Mouse (Mus musculus) forebrain, embryonic 12.5 days (tissue): ENCODE measurements around the gene Gm20481. TPM values are rescaled to one million over a fixed set of nuclear protein-coding genes. Genes with fewer than 3 reads are reported as not detected.
"Not testable (repeated sequence)": the region's sequence is repeated elsewhere in the genome, so short reads cannot be mapped to it uniquely, and the experiment has no call there.

ENCODE experiments used
- ATAC-seq: fragments of 200-750 bp; cut with Nextera tagmentation; 2 replicates; pipeline ENCODE4 v1.8.0; 2017; ENCODE audit warnings: moderate TSS enrichment; ENCODE audit not compliant: low FRiP score
- H3K27ac ChIP-seq: fragments of 300-500 bp; sonication (generic); 2 replicates; pipeline ENCODE4 v1.5.1; 2016; ENCODE audit warnings: mild to moderate bottlenecking
- H3K27me3 ChIP-seq: fragments of 300-500 bp; sonication (generic); 2 replicates; pipeline ENCODE4 v1.6.1; 2016; ENCODE audit warnings: mild to moderate bottlenecking
- H3K36me3 ChIP-seq: fragments of 300-500 bp; sonication (generic); replicated peaks from 2 replicates; pipeline ENCODE4 v1.6.1; 2016; ENCODE audit warnings: mild to moderate bottlenecking
- H3K4me1 ChIP-seq: fragments of 300-500 bp; sonication (generic); 2 replicates; pipeline ENCODE4 v1.6.1; 2016
- H3K4me2 ChIP-seq: fragments of 300-500 bp; sonication (generic); 2 replicates; pipeline ENCODE4 v1.6.1; 2016; ENCODE audit warnings: mild to moderate bottlenecking, moderate library complexity
- H3K4me3 ChIP-seq: fragments of 300-500 bp; sonication (generic); replicated peaks from 2 replicates; pipeline ENCODE4 v1.5.1; 2016; ENCODE audit warnings: mild to moderate bottlenecking
- H3K9ac ChIP-seq: fragments of 300-500 bp; sonication (generic); 2 replicates; pipeline ENCODE4 v1.6.1; 2016; ENCODE audit warnings: mild to moderate bottlenecking
- H3K9me3 ChIP-seq: fragments of 300-500 bp; sonication (generic); 2 replicates; pipeline ENCODE4 v1.6.1; 2016
- WGBS: fragments of 180-500 bp; shearing (Covaris S2); methylation state at CpG from one replicate; pipeline ENCODE4 v1.1.7; 2016; 5-methylcytosine and 5-hydroxymethylcytosine counted together
- polyA plus RNA-seq: library from polyadenylated mRNA; unstranded; fragments of >200 nt; fragmentation: Nextera tagmentation; extraction: Ambion mirVana; gene quantifications from 2 replicates; pipeline ENCODE4 v1.2.1, GENCODE M21; 2016

Gene Gm20481
- polyA plus RNA-seq, 1 experiment from 2014 or later, result not detected

DNA sequence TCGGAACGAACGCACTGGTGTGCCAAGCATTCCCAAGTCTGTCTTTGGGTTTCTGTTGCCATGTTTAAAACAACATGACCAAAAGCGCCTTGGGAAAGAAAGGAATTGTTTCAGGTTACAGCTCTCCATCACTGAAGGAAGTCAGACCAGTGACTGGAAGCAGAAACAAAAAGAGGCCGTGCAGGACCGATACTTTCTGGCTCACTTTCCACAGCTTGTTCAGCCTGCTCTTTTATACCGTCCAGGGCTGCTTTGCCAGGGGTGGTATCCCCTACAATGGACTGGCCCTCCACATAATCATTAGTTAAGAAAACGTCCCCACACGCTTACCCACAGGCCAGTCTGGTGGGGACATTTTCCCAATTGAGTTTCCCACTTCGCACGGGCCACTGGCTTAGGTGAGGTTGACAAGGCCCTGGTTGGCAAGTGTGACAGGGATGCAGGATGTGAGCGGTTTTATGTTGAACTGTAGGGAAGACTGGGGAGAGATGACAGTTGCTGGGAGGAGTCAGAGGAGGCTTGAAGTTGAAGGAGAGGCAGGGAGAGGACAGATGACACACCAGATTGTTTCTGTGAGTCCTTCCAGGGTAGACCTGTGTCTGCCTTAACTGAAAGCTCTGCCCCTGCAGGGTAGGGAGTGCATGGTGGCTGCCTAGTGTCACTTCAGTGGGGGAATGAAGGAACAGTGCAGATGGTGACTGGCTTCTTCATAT lies 32.6 kb downstream of the Gm20481 start:
- ATAC-seq, result no peak
- 10% methylated on average over 12 of the region's 12 CpGs for WGBS

DNA sequence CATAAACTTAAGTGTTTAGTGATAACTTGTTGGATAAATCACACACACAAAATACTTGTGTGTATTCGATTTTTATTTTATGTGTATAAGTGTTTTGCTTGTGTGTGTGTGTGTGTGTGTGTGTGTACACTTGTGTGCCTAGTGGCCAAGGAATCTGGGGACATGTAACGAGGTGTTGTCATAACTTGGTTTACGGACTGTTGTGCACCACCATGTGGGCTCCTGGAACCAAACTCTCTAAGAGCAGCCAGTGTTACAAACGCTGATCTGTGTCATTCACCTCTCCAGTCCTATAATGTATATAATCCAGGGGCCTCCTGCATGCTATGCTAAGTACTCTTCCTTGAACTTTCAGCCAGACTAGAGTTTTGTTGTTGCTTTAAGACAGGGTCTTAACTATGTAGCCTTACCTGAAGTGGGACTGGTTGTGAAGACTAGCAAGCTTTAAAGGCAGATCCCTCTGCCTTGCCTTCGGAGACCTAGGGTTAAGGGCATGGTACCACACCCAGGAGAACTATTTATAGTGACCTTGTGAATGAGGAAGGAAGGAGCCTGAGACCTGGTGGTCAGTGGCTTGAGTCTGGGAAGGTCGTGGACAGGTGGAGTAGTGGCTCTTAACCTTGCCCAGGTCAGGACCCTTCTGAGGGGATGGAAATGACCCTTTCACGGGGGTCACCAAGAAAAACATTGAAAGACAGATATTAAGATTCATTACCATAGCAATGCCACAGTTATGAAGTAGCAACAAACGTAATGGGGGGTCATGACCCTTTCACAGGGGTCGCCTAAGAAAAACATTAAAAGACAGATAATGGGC lies 33.5 kb downstream of the Gm20481 start:
- peaks cover 41% of the 10 kb centered on the region for H3K4me1 ChIP-seq

More for the DNA sequence above, 32.6 kb downstream of the Gm20481 start:
- peak overlapping the region; percentile 100 for H3K4me2 ChIP-seq
- peak overlapping the region; percentile 97 for H3K9ac ChIP-seq
- no peaks in the 10 kb centered on the region for H3K9me3 ChIP-seq
- peaks cover 49% of the 10 kb centered on the region for H3K4me1 ChIP-seq
- peak overlapping the region; percentile 93 for H3K4me3 ChIP-seq
- peak overlapping the region; percentile 97 for H3K27ac ChIP-seq
- no peaks in the 10 kb centered on the region for H3K27me3 ChIP-seq
- H3K36me3 ChIP-seq, result peaks cover 46% of the 10 kb centered on the region

DNA sequence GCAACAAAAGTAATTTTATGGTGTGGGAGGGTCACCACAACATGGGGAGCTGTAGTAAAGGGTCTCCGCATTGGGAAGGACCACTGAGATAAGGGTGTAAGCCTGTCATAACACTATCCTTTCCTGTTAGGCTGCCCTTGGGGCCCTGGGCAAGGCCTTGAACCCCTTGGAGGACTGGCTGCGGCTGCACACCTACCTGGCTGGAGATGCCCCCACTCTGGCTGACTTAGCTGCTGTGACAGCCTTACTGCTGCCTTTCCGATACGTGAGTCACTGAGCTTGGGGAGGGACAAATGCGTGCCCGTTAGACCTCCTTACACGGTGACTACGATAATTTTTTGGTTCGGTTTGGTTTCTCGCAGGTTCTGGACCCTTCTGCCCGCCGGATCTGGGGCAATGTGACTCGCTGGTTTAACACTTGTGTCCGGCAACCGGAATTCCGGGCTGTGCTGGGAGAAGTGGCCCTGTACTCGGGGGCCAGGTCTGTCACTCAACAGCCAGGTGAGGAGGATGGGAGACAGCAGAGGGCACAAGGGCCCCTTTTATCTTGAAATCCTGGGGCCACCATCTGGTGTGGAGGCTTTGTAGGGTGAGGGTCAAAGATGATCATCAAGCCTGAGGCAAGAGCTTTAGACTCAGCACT lies 34.5 kb downstream of the Gm20481 start:
- 96% methylated on average over 17 of the region's 17 CpGs for WGBS
- peaks cover 50% of the 10 kb centered on the region for H3K36me3 ChIP-seq

More for the DNA sequence above, 33.5 kb downstream of the Gm20481 start:
- Histone ChIP-seq H3K4me3 (peak overlapping the region; percentile 93), H3K4me2 (peak overlapping the region; percentile 100), H3K27ac (no peak overlapping the region), H3K36me3 (peaks cover 48% of the 10 kb centered on the region), H3K9ac (peak overlapping the region; percentile 97), H3K9me3 (no peaks in the 10 kb centered on the region), H3K27me3 (no peaks in the 10 kb centered on the region)
- no peak for ATAC-seq
- WGBS, result 74% methylated on average over 9 of the region's 9 CpGs

DNA sequence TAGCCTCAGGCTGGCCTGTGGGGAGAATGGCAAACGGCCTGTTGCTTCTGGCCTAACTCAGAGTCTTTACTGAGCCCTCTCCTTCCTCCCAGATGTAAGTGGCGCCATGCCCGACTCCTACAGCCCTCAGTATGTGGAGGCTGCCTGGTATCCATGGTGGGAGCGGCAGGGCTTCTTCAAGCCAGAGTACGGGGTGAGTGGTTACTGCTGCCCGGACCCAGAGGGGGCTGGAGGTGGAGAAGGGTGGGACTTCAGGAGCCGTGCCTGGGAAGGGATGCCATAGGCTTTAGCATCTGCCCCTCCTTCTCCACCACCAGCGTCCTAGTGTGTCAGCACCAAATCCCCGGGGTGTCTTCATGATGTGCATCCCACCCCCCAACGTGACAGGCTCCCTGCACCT lies 35.4 kb downstream of the Gm20481 start:
- H3K4me1 ChIP-seq, result peaks cover 23% of the 10 kb centered on the region
- ATAC-seq, result no peak
- H3K9me3 ChIP-seq, result no peaks in the 10 kb centered on the region
- no peak overlapping the region for H3K4me3 ChIP-seq
- WGBS, result 93% methylated on average over 10 of the region's 10 CpGs
- H3K4me2 ChIP-seq, result no peak overlapping the region
- H3K36me3 ChIP-seq, result peaks cover 58% of the 10 kb centered on the region
- no peaks in the 10 kb centered on the region for H3K27me3 ChIP-seq
- H3K9ac ChIP-seq, result no peak overlapping the region
- no peak overlapping the region for H3K27ac ChIP-seq

More for the DNA sequence above, 34.5 kb downstream of the Gm20481 start:
- Histone ChIP-seq H3K4me2 (no peak overlapping the region), H3K9me3 (no peaks in the 10 kb centered on the region), H3K4me1 (peaks cover 33% of the 10 kb centered on the region), H3K27ac (no peak overlapping the region), H3K27me3 (no peaks in the 10 kb centered on the region), H3K9ac (no peak overlapping the region), H3K4me3 (no peak overlapping the region)
- no peak for ATAC-seq

DNA sequence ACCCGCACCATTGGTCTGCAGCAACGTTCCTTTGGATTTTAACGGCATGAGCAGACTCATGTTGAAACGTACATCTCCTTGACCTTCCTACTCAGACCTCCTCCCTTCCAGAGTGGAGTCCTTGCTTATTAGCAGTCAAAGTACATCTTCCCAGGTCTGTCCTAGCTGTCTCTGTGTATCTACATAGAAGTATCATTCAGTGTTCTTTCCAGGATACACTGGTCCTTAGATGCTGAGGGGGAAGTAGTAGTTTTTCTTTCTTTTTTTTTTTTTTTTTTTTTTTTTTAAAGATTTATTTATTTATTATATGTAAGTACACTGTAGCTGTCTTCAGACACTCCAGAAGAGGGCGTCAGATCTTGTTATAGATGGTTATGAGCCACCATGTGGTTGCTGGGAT lies 36.2 kb downstream of the Gm20481 start:
- H3K27ac ChIP-seq, H3K27me3 ChIP-seq, ATAC-seq, H3K4me3 ChIP-seq, H3K4me2 ChIP-seq, H3K9ac ChIP-seq, H3K9me3 ChIP-seq: not testable (repeated sequence)
- H3K4me1 ChIP-seq, result peaks cover 22% of the 10 kb centered on the region
- peaks cover 65% of the 10 kb centered on the region for H3K36me3 ChIP-seq
- 93% methylated on average over 4 of the region's 5 CpGs for WGBS

DNA sequence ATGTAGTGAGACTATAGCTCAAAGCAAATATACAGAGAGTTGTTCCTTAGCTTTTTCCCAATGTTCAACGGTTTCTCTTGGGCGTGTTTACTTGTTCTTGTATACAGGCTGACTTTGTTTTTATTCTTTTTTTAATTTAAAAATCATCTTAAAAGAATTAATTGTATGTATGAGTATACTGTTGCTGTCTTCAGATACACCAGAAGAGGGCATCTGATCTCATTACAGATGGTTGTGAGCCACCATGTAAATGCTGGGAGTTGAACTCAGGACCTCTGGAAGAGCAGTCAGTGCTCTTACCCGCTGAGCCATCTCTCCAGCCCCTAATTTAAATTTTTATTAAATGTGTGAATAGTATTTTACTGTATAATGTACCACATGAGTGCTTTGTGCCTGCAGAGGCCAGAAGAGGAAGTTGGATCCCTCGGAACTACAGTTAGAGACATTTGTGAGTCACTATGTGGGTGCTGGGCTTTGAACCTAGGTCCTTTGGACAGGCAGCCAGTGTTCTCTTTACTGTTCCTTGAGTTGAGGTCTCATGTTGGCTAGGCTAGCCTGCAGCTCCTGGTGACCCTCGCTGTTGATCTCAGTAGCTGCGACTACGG lies 37.8 kb downstream of the Gm20481 start:
- ATAC-seq, result no peak
- no peaks in the 10 kb centered on the region for H3K9me3 ChIP-seq
- H3K4me1 ChIP-seq, result peaks cover 11% of the 10 kb centered on the region
- peaks cover 81% of the 10 kb centered on the region for H3K36me3 ChIP-seq
- H3K4me2 ChIP-seq, result no peak overlapping the region
- WGBS, result 96% methylated on average over 7 of the region's 7 CpGs
- no peaks in the 10 kb centered on the region for H3K27me3 ChIP-seq
- no peak overlapping the region for H3K9ac ChIP-seq
- no peak overlapping the region for H3K27ac ChIP-seq
- no peak overlapping the region for H3K4me3 ChIP-seq

DNA sequence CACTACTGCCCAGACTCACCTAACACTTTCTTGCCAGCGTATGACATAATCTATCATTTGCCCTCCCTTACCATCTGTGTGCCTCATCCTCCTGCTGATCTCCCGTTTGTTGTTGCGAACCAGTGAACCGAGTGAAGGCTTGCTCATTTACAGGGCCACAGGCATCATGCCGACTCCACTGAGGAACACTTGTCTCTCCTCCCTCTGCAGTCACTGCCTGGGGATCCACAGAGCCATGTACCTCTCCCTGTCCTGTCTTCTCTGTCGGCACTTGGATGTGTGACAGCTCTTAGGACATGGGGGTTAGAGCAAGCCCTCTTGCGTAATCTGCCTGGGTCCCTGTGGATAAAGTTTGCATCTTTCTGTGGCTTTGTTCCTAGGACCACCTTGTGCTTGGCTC lies 39.9 kb downstream of the Gm20481 start:
- Histone ChIP-seq H3K36me3 (peaks cover 95% of the 10 kb centered on the region), H3K9ac (no peak overlapping the region), H3K4me2 (no peak overlapping the region), H3K27me3 (no peaks in the 10 kb centered on the region), H3K4me3 (no peak overlapping the region), H3K4me1 (no peaks in the 10 kb centered on the region), H3K27ac (no peak overlapping the region), H3K9me3 (no peaks in the 10 kb centered on the region)
- WGBS, result 89% methylated on average over 7 of the region's 7 CpGs
- no peak for ATAC-seq

DNA sequence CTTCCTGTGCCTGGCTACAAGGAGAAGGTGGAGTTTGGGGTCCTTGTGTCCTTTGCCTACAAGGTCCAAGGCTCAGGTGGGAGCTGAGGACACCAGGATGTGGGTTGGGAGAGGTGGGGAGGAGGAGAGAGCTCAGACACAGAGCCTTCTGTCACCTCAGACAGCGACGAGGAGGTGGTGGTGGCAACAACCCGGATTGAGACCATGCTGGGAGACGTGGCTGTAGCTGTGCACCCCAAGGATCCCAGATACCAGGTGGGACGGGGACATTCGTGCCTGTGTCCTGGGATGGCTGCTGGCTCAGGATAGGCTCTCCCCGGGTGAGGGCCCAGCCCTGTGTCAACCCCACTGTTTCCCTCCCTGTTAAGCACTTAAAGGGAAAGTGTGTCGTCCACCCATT lies 41.7 kb downstream of the Gm20481 start:
- H3K36me3 ChIP-seq, result peaks cover 97% of the 10 kb centered on the region
- 94% methylated on average over 8 of the region's 8 CpGs for WGBS
- H3K9me3 ChIP-seq, result no peaks in the 10 kb centered on the region
- no peak overlapping the region for H3K4me3 ChIP-seq
- no peak overlapping the region for H3K4me2 ChIP-seq
- H3K4me1 ChIP-seq, result 0 out of 2 replicates have a peak, but pooled peaks cover 2% of the 10 kb centered on the region
- no peak overlapping the region for H3K27ac ChIP-seq
- ATAC-seq, result no peak
- no peaks in the 10 kb centered on the region for H3K27me3 ChIP-seq
- no peak overlapping the region for H3K9ac ChIP-seq

DNA sequence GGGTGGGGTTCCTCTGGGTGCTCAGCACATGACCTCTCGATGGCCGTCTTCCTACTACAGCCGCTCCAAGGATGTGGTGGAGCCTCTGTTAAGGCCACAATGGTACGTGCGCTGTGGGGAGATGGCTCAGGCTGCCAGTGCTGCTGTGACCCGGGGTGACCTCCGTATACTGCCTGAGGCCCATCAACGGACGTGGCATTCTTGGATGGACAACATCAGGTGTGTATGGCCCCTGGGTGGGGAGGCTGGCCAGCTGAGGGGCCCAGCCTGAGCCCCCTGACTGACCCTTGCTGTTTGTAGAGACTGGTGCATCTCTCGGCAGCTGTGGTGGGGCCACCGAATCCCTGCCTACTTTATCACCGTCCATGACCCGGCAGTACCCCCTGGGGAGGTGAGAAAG lies 42.7 kb downstream of the Gm20481 start:
- 89% methylated on average over 13 of the region's 13 CpGs for WGBS
- Histone ChIP-seq H3K9me3 (no peaks in the 10 kb centered on the region), H3K9ac (no peak overlapping the region), H3K4me3 (no peak overlapping the region), H3K4me1 (0 out of 2 replicates have a peak, but pooled peaks cover 2% of the 10 kb centered on the region), H3K27ac (no peak overlapping the region), H3K36me3 (peaks cover 98% of the 10 kb centered on the region), H3K4me2 (no peak overlapping the region), H3K27me3 (no peaks in the 10 kb centered on the region)
- ATAC-seq, result no peak

DNA sequence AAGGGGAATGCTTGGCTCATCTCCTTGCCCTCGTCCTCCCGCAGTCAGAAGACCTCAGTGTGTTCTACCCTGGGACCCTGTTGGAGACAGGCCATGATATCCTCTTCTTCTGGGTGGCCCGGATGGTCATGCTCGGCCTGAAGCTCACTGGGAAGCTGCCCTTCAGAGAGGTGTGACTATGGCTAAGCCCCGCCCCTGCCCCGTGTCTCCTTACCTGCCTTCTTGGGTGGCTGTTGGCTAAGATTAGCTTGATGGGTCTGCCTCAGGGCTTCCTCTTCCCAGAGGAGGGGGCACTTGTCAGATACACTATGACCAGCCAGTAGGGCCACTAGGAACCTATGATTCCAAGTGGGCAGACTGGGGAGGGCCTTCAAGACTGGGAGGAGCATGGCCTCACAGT lies 43.5 kb downstream of the Gm20481 start:
- peaks cover 91% of the 10 kb centered on the region for H3K36me3 ChIP-seq
- H3K4me1 ChIP-seq, result 0 out of 2 replicates have a peak, but pooled peaks cover 2% of the 10 kb centered on the region
- no peak overlapping the region for H3K27ac ChIP-seq
- no peak for ATAC-seq
- no peak overlapping the region for H3K4me3 ChIP-seq
- H3K4me2 ChIP-seq, result no peak overlapping the region
- 87% methylated on average over 6 of the region's 6 CpGs for WGBS
- H3K27me3 ChIP-seq, result no peaks in the 10 kb centered on the region
- H3K9ac ChIP-seq, result no peak overlapping the region
- H3K9me3 ChIP-seq, result no peaks in the 10 kb centered on the region

DNA sequence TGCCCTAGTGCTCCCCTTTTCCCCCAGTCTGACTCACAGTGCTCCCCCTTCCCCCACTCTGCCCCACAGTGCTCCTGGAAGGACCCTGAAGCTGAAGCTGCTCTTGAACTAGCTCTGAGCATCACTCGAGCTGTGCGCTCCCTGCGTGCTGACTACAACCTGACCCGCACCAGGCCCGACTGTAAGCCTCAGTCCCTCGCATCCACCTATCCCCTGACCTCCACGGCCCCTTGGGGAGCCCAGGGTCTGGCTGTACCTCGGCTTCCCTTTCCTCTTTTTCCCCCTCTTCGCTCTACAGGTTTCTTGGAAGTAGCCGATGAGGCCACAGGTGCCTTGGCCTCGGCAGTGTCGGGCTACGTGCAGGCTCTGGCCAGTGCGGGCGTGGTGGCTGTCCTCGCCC lies 45.6 kb downstream of the Gm20481 start:
- ATAC-seq, result no peak

DNA sequence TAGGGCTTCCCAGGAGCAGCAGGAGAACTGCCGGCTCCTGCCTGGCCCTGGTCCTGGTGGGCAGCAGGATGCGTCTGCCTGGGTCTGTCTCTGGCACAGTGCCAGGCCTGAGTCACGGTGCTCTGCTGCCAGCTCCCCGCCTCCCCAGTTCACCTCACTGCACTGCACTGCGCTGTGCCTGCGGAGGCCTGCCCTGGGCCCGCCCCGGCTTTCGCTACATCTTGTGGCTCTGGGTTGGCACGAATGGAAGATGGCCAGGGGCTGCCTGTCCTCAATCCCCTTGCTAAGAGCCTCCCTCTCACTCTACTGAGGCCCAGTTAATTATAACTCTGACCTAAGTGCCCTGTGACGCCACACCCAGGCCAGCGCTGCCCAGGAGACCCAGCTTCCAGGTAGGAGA lies 46.7 kb downstream of the Gm20481 start, which contains the start of gene Vwa7:
TSS of gene Vwa7 (plus strand) at position 204 of the 400 bp plus-strand sequence.
- Histone ChIP-seq H3K9ac (no peak within 1 kb of the TSS), H3K4me3 (0 out of 2 replicates have a peak within 1 kb of the TSS, but pooled peaks have one; percentile 0), H3K9me3 (no peaks in the 10 kb centered on the region), H3K27ac (peak within 1 kb of the TSS; percentile 46; the same call in 1 of the 2 replicates), H3K4me2 (no peak within 1 kb of the TSS), H3K27me3 (no peaks in the 10 kb centered on the region), H3K4me1 (peaks cover 8% of the 10 kb centered on the region), H3K36me3 (peaks cover 61% of the 10 kb centered on the region)
- 62% methylated on average over 12 of the region's 12 CpGs for WGBS
- peak; percentile 31; the same call in 1 of the 2 replicates for ATAC-seq

More for the DNA sequence above, 45.6 kb downstream of the Gm20481 start:
- Histone ChIP-seq H3K4me3 (no peak overlapping the region), H3K27ac (no peak overlapping the region), H3K9ac (no peak overlapping the region), H3K36me3 (peaks cover 72% of the 10 kb centered on the region), H3K27me3 (no peaks in the 10 kb centered on the region), H3K9me3 (no peaks in the 10 kb centered on the region), H3K4me1 (0 out of 2 replicates have a peak, but pooled peaks cover 2% of the 10 kb centered on the region), H3K4me2 (no peak overlapping the region)
- 92% methylated on average over 16 of the region's 16 CpGs for WGBS
